Mouse (Mus musculus): Measurements from ENCODE around the gene Gm3336. TPM values are rescaled to one million over a fixed set of nuclear protein-coding genes. Genes with fewer than 3 reads are reported as not detected.

Gm3336 gene
- polyA plus RNA-seq, 1 experiment from 2014 or later: 32.2 TPM

- WGBS: 60% methylated on average over 4 of the region's 4 CpGs
- Histone ChIP-seq H3K36me3 (ENCODE audit: control insufficient read depth, insufficient read depth, low read length) (0 out of 2 replicates have a peak, but pooled peaks cover 3% of the 10 kb centered on the region), H3K4me2 (replicated peaks; ENCODE audit: low read depth) (no peak overlapping the region), H3K4me1 (replicated peaks; ENCODE audit: control insufficient read depth, insufficient read depth) (peaks cover 5% of the 10 kb centered on the region; the same call in 1 of the 2 replicates), H3K9ac (ENCODE audit: low read length) (0 out of 2 replicates have a peak overlapping the region, but pooled peaks have one; percentile 13), H3K4me3 (ENCODE audit: low read depth, low read length) (no peak overlapping the region), H3K9me3 (ENCODE audit: control insufficient read depth, low read length) (no peaks in the 10 kb centered on the region), H3K27ac (replicated peaks) (peak overlapping the region; percentile 96), H3K27me3 (ENCODE audit: control insufficient read depth, insufficient read depth, low read length) (no peaks in the 10 kb centered on the region)
- TF ChIP-seq EP300 (optimal IDR thresholded peaks at IDR 0.05) (no peak), CTCF (IDR thresholded peaks at IDR 0.05; ENCODE audit: low read depth) (no peak)
- ATAC-seq (ENCODE audit: low FRiP score, low TSS enrichment): no peak
- no peak for DNase-seq (ENCODE audit: low spot score)
These were observed 43.6 kb upstream of the Gm3336 start for GRCm38 (mm10) chr8:70674716-70675115.

- no peak for TF ChIP-seq CTCF (IDR thresholded peaks at IDR 0.05; ENCODE audit: low read depth)
- TF ChIP-seq EP300 (optimal IDR thresholded peaks at IDR 0.05): no peak
These were observed 43.0 kb upstream of the Gm3336 start for GRCm38 (mm10) chr8:70675336-70675735.

GRCm38 (mm10) chr8:70677451-70678080, 40.8 kb upstream of the Gm3336 start:
- WGBS: 91% methylated on average over 15 of the region's 15 CpGs
- TF ChIP-seq EP300 (optimal IDR thresholded peaks at IDR 0.05): no peak
- TF ChIP-seq CTCF (IDR thresholded peaks at IDR 0.05; ENCODE audit: low read depth): no peak

More at GRCm38 (mm10) chr8:70675336-70675735, 43.0 kb upstream of the Gm3336 start:
- no peak for DNase-seq (ENCODE audit: low spot score)
- no peak overlapping the region for H3K4me3 ChIP-seq (ENCODE audit: low read depth, low read length)
- peaks cover 5% of the 10 kb centered on the region; the same call in 1 of the 2 replicates for H3K4me1 ChIP-seq (replicated peaks; ENCODE audit: control insufficient read depth, insufficient read depth)
- 0 out of 2 replicates have a peak, but pooled peaks cover 3% of the 10 kb centered on the region for H3K36me3 ChIP-seq (ENCODE audit: control insufficient read depth, insufficient read depth, low read length)
- no peak overlapping the region for H3K4me2 ChIP-seq (replicated peaks; ENCODE audit: low read depth)
- H3K9ac ChIP-seq (ENCODE audit: low read length): no peak overlapping the region
- no peaks in the 10 kb centered on the region for H3K27me3 ChIP-seq (ENCODE audit: control insufficient read depth, insufficient read depth, low read length)
- 80% methylated on average over 1 of the region's 1 CpGs for WGBS
- ATAC-seq (ENCODE audit: low FRiP score, low TSS enrichment): no peak
- H3K27ac ChIP-seq (replicated peaks): peak overlapping the region; percentile 96
- H3K9me3 ChIP-seq (ENCODE audit: control insufficient read depth, low read length): no peaks in the 10 kb centered on the region

GRCm38 (mm10) chr8:70678679-70679078, 39.7 kb upstream of the Gm3336 start:
- DNase-seq (ENCODE audit: low spot score) (no peak), ATAC-seq (ENCODE audit: low FRiP score, low TSS enrichment) (no peak)
- Histone ChIP-seq H3K9me3 (ENCODE audit: control insufficient read depth, low read length) (no peaks in the 10 kb centered on the region), H3K9ac (ENCODE audit: low read length) (no peak overlapping the region), H3K4me3 (ENCODE audit: low read depth, low read length) (no peak overlapping the region), H3K4me2 (replicated peaks; ENCODE audit: low read depth) (no peak overlapping the region), H3K4me1 (replicated peaks; ENCODE audit: control insufficient read depth, insufficient read depth) (peaks cover 6% of the 10 kb centered on the region), H3K36me3 (ENCODE audit: control insufficient read depth, insufficient read depth, low read length) (0 out of 2 replicates have a peak, but pooled peaks cover 3% of the 10 kb centered on the region), H3K27ac (replicated peaks) (peak overlapping the region; percentile 82), H3K27me3 (ENCODE audit: control insufficient read depth, insufficient read depth, low read length) (no peaks in the 10 kb centered on the region)
- TF ChIP-seq CTCF (IDR thresholded peaks at IDR 0.05; ENCODE audit: low read depth): no peak
- no peak for TF ChIP-seq EP300 (optimal IDR thresholded peaks at IDR 0.05)

More at GRCm38 (mm10) chr8:70677451-70678080, 40.8 kb upstream of the Gm3336 start:
- peaks cover 7% of the 10 kb centered on the region for H3K4me1 ChIP-seq (replicated peaks; ENCODE audit: control insufficient read depth, insufficient read depth)
- H3K36me3 ChIP-seq (ENCODE audit: control insufficient read depth, insufficient read depth, low read length): 0 out of 2 replicates have a peak, but pooled peaks cover 3% of the 10 kb centered on the region
- H3K9me3 ChIP-seq (ENCODE audit: control insufficient read depth, low read length): no peaks in the 10 kb centered on the region
- H3K9ac ChIP-seq (ENCODE audit: low read length): no peak overlapping the region
- H3K27ac ChIP-seq (replicated peaks): no peak overlapping the region
- no peak overlapping the region for H3K4me2 ChIP-seq (replicated peaks; ENCODE audit: low read depth)
- ATAC-seq (ENCODE audit: low FRiP score, low TSS enrichment): no peak
- no peak overlapping the region for H3K4me3 ChIP-seq (ENCODE audit: low read depth, low read length)
- DNase-seq (ENCODE audit: low spot score): no peak
- H3K27me3 ChIP-seq (ENCODE audit: control insufficient read depth, insufficient read depth, low read length): no peaks in the 10 kb centered on the region

GRCm38 (mm10) chr8:70679404-70679803, 38.9 kb upstream of the Gm3336 start:
- ATAC-seq (ENCODE audit: low FRiP score, low TSS enrichment) (peak; percentile 62), DNase-seq (ENCODE audit: low spot score) (peak; percentile 52)
- H3K27me3 ChIP-seq (ENCODE audit: control insufficient read depth, insufficient read depth, low read length): no peaks in the 10 kb centered on the region
- no peak overlapping the region for H3K4me2 ChIP-seq (replicated peaks; ENCODE audit: low read depth)
- no peak overlapping the region; the same call in 1 of the 2 replicates for H3K9ac ChIP-seq (ENCODE audit: low read length)
- TF ChIP-seq EP300 (optimal IDR thresholded peaks at IDR 0.05): no peak
- TF ChIP-seq CTCF (IDR thresholded peaks at IDR 0.05; ENCODE audit: low read depth): no peak
- WGBS: 67% methylated on average over 4 of the region's 4 CpGs
- H3K36me3 ChIP-seq (ENCODE audit: control insufficient read depth, insufficient read depth, low read length): 0 out of 2 replicates have a peak, but pooled peaks cover 3% of the 10 kb centered on the region
- H3K4me3 ChIP-seq (ENCODE audit: low read depth, low read length): no peak overlapping the region
- H3K9me3 ChIP-seq (ENCODE audit: control insufficient read depth, low read length): no peaks in the 10 kb centered on the region
- H3K4me1 ChIP-seq (replicated peaks; ENCODE audit: control insufficient read depth, insufficient read depth): peaks cover 4% of the 10 kb centered on the region
- H3K27ac ChIP-seq (replicated peaks): peak overlapping the region; percentile 82

- no peaks in the 10 kb centered on the region for H3K9me3 ChIP-seq (ENCODE audit: control insufficient read depth, low read length)
- no peaks in the 10 kb centered on the region for H3K27me3 ChIP-seq (ENCODE audit: control insufficient read depth, insufficient read depth, low read length)
- H3K27ac ChIP-seq (replicated peaks): peak overlapping the region; percentile 82
- no peak overlapping the region for H3K4me2 ChIP-seq (replicated peaks; ENCODE audit: low read depth)
- WGBS: 39% methylated on average over 3 of the region's 3 CpGs
- ATAC-seq (ENCODE audit: low FRiP score, low TSS enrichment) (peak; percentile 47), DNase-seq (ENCODE audit: low spot score) (peak; percentile 50)
- 0 out of 2 replicates have a peak, but pooled peaks cover 3% of the 10 kb centered on the region for H3K36me3 ChIP-seq (ENCODE audit: control insufficient read depth, insufficient read depth, low read length)
- H3K4me3 ChIP-seq (ENCODE audit: low read depth, low read length): no peak overlapping the region
- TF ChIP-seq CTCF (IDR thresholded peaks at IDR 0.05; ENCODE audit: low read depth) (0 out of 2 replicates have a peak, but pooled peaks have one; percentile 1), EP300 (optimal IDR thresholded peaks at IDR 0.05) (no peak)
- 0 out of 2 replicates have a peak overlapping the region, but pooled peaks have one; percentile 8 for H3K9ac ChIP-seq (ENCODE audit: low read length)
- peaks cover 4% of the 10 kb centered on the region for H3K4me1 ChIP-seq (replicated peaks; ENCODE audit: control insufficient read depth, insufficient read depth)
These were observed 38.3 kb upstream of the Gm3336 start for GRCm38 (mm10) chr8:70680039-70680438.
